ENCODE assay signal across 11 mouse cellular contexts in the genomic region with DNA sequence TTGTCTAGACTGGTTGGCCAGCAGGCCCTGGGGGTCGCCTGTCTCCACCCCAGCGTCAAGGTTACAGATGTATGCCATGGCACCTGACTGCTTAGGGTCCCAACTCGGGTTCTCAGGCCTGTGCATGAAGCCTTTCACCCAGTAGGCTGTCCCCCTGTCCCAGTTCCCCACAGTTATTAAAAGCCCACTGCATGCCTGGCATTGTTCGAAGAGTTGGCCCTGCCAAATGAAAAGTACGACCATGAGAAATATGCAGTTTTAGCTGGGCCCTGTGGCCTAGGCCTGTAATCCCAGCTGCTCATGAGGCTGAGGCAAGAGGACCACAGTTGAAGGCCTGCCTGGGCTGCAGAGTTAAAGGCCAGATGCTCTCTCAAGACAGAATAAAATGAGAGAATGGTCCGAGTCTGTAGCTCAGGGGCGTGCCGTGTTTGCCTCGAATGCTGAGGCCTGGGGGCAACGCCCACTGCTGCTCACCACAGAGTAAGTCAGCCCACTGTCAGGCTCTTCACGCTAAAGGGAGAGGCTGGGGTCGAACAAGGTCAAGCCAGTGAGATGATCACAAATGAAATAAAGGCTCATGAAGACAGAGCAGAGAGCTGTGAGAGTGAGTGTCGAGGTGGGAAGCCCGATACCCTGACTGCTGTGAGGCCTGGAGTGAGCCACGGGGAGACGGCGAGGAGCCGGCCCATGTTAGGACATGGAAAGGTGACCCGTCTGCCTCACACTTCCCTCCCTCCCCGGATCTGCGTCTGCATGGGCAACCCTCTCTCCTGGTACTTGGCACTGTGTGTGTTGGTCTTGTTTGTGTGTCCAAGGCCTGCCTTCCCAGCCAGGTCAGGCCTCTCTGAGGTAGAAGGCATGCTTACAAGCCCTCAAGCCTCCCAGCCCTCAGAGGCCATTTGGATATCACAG.
DNase-seq lines count a peak whose midpoint lies in the region; ATAC-seq and TF ChIP-seq lines count a peak whose summit lies in the region.
"Had no signal": no experiment of that assay in that cellular context is flagged by ENCODE, and none has a peak within 500 bp of the region (broad histone marks: within the 10 kb centered on the region; RNA-seq: fewer than 3 reads in every experiment).

No protein-coding gene starts in this region.

- no peak overlapping the region for H3K4me2 ChIP-seq in heart, embryonic 14.5 days (ENCODE audit: low read length)
- no peak overlapping the region for H3K4me2 ChIP-seq in midbrain, embryonic 16.5 days (ENCODE audit: low read length)
- H3K4me2 ChIP-seq in midbrain, embryonic 11.5 days, result no peak overlapping the region
- H3K4me2 ChIP-seq in forebrain, embryonic 14.5 days (ENCODE audit: low read length), result no peak overlapping the region
- H3K4me2 ChIP-seq in stomach, postnatal 0 days (replicated peaks; ENCODE audit: low read depth), result no peak overlapping the region
- H3K4me2 ChIP-seq: intestine, embryonic 15.5 days had no signal

- no peak for ATAC-seq in heart, embryonic 14.5 days (ENCODE audit: insufficient number of reproducible peaks, insufficient read depth, low FRiP score, low read depth)
- no peak for ATAC-seq in midbrain, embryonic 16.5 days
- no peak for ATAC-seq in midbrain, embryonic 11.5 days (ENCODE audit: low FRiP score)
- ATAC-seq in forebrain, embryonic 14.5 days, result no peak
- ATAC-seq in stomach, postnatal 0 days (ENCODE audit: low FRiP score, low TSS enrichment), result no peak
- ATAC-seq in monocyte, adult 5-6 weeks (replicated peaks; ENCODE audit: insufficient number of reproducible peaks, low FRiP score, low TSS enrichment, poor library complexity, severe bottlenecking), result no peak
- ATAC-seq: intestine, embryonic 15.5 days had no signal

- WGBS in heart, embryonic 14.5 days, result 59% methylated on average over 21 of the region's 21 CpGs
- 76% methylated on average over 21 of the region's 21 CpGs for WGBS in midbrain, embryonic 16.5 days
- 79% methylated on average over 21 of the region's 21 CpGs for WGBS in midbrain, embryonic 11.5 days
- WGBS in forebrain, embryonic 14.5 days, result 77% methylated on average over 21 of the region's 21 CpGs
- 68% methylated on average over 21 of the region's 21 CpGs for WGBS in stomach, postnatal 0 days

- H3K9me3 ChIP-seq in heart, embryonic 14.5 days (ENCODE audit: control insufficient read depth, low read length), result no peaks in the 10 kb centered on the region
- no peaks in the 10 kb centered on the region for H3K9me3 ChIP-seq in midbrain, embryonic 16.5 days (replicated peaks; ENCODE audit: control insufficient read depth, low read length, poor library complexity, severe bottlenecking)
- no peaks in the 10 kb centered on the region for H3K9me3 ChIP-seq in midbrain, embryonic 11.5 days (ENCODE audit: control insufficient read depth, low read length)
- H3K9me3 ChIP-seq in forebrain, embryonic 14.5 days (replicated peaks; ENCODE audit: control insufficient read depth, low read length), result no peaks in the 10 kb centered on the region
- H3K9me3 ChIP-seq in stomach, postnatal 0 days (ENCODE audit: control insufficient read depth, low read length), result no peaks in the 10 kb centered on the region
- H3K9me3 ChIP-seq: intestine, embryonic 15.5 days had no signal

- H3K27me3 ChIP-seq in heart, embryonic 14.5 days (ENCODE audit: control insufficient read depth, insufficient read depth, low read length), result no peaks in the 10 kb centered on the region
- no peaks in the 10 kb centered on the region for H3K27me3 ChIP-seq in midbrain, embryonic 16.5 days (ENCODE audit: control insufficient read depth, insufficient read depth, low read depth, low read length)
- H3K27me3 ChIP-seq in midbrain, embryonic 11.5 days (ENCODE audit: control insufficient read depth, insufficient read depth, low read length), result no peaks in the 10 kb centered on the region
- no peaks in the 10 kb centered on the region for H3K27me3 ChIP-seq in forebrain, embryonic 14.5 days (replicated peaks; ENCODE audit: control insufficient read depth, insufficient read depth, low read length)
- no peaks in the 10 kb centered on the region for H3K27me3 ChIP-seq in stomach, postnatal 0 days (ENCODE audit: control insufficient read depth, insufficient read depth, low read length)
- H3K27me3 ChIP-seq: intestine, embryonic 15.5 days had no signal

- no peak for TF ChIP-seq CTCF in stomach, postnatal 0 days (IDR thresholded peaks at IDR 0.05; ENCODE audit: low read depth)

- H3K4me1 ChIP-seq in heart, embryonic 14.5 days (ENCODE audit: control insufficient read depth in 2 of 2, insufficient read depth in 2 of 2, low read length in 2 of 2), result peaks cover 40 to 61% of the 10 kb centered on the region in 2 experiments
- H3K4me1 ChIP-seq in midbrain, embryonic 16.5 days (ENCODE audit: control insufficient read depth, insufficient read depth, low read length), result peaks cover 32% of the 10 kb centered on the region
- H3K4me1 ChIP-seq in midbrain, embryonic 11.5 days (ENCODE audit: control insufficient read depth, insufficient read depth, low read length), result peaks cover 25% of the 10 kb centered on the region
- H3K4me1 ChIP-seq in forebrain, embryonic 14.5 days (ENCODE audit: control insufficient read depth, insufficient read depth, low read length), result peaks cover 23% of the 10 kb centered on the region
- peaks cover 9% of the 10 kb centered on the region for H3K4me1 ChIP-seq in stomach, postnatal 0 days (replicated peaks; ENCODE audit: control insufficient read depth, insufficient read depth)

- H3K27ac ChIP-seq in heart, embryonic 14.5 days (replicated peaks in 1 of 2; ENCODE audit: control insufficient read depth in 1 of 2, insufficient read depth in 1 of 2, low read depth in 2 of 2, low read length in 2 of 2), result peak overlapping the region; percentile 9 to 41; a peak in 2 of 4 replicates
- H3K27ac ChIP-seq in midbrain, embryonic 16.5 days (ENCODE audit: low read length), result no peak overlapping the region
- H3K27ac ChIP-seq in midbrain, embryonic 11.5 days (ENCODE audit: low read depth, low read length), result no peak overlapping the region
- H3K27ac ChIP-seq in forebrain, embryonic 14.5 days (ENCODE audit: low read depth, low read length), result no peak overlapping the region
- peak overlapping the region; percentile 24; the same call in 1 of the 2 replicates for H3K27ac ChIP-seq in stomach, postnatal 0 days (replicated peaks)
- H3K27ac ChIP-seq: intestine, embryonic 15.5 days had no signal

- DNase-seq in heart, postnatal 14 days, result no peak
- DNase-seq in midbrain, embryonic 11.5 days (ENCODE audit: low spot score, missing footprints), result no peak
- DNase-seq in forebrain, embryonic 14.5 days (ENCODE audit: low spot score), result no peak
- no peak for DNase-seq in stomach, postnatal 0 days (ENCODE audit: low spot score)
- DNase-seq: left cerebral cortex, postnatal 4 days; spleen, adult 18-20 months; thymus, adult 18-20 months had no signal

- intact Hi-C loops in heart, postnatal 14 days (cut with DNase I), result no loop called here

- TF ChIP-seq EP300 in stomach, postnatal 0 days (optimal IDR thresholded peaks at IDR 0.05), result no peak

- H3K4me3 ChIP-seq in heart, embryonic 14.5 days (ENCODE audit: control insufficient read depth in 1 of 2, insufficient read depth in 1 of 2, low read depth in 1 of 2, low read length in 2 of 2), result no peak overlapping the region
- H3K4me3 ChIP-seq in midbrain, embryonic 16.5 days (ENCODE audit: low read depth, low read length), result no peak overlapping the region
- no peak overlapping the region for H3K4me3 ChIP-seq in midbrain, embryonic 11.5 days (ENCODE audit: low read depth, low read length)
- no peak overlapping the region for H3K4me3 ChIP-seq in forebrain, embryonic 14.5 days (ENCODE audit: low read depth, low read length)
- no peak overlapping the region for H3K4me3 ChIP-seq in stomach, postnatal 0 days (ENCODE audit: low read depth, low read length)
- H3K4me3 ChIP-seq: intestine, embryonic 15.5 days had no signal

- peak overlapping the region; percentile 54 for H3K9ac ChIP-seq in heart, embryonic 14.5 days (ENCODE audit: low read length)
- peak overlapping the region; percentile 26; the same call in 1 of the 2 replicates for H3K9ac ChIP-seq in midbrain, embryonic 16.5 days (ENCODE audit: low read depth, low read length)
- no peak overlapping the region for H3K9ac ChIP-seq in midbrain, embryonic 11.5 days (ENCODE audit: low read length)
- H3K9ac ChIP-seq in forebrain, embryonic 14.5 days (ENCODE audit: low read length), result peak overlapping the region; percentile 5; the same call in 1 of the 2 replicates
- H3K9ac ChIP-seq in stomach, postnatal 0 days (ENCODE audit: low read length), result no peak overlapping the region
- H3K9ac ChIP-seq: intestine, embryonic 15.5 days had no signal

- H3K36me3 ChIP-seq in heart, embryonic 14.5 days (ENCODE audit: control insufficient read depth, insufficient read depth, low read length), result no peaks in the 10 kb centered on the region
- no peaks in the 10 kb centered on the region for H3K36me3 ChIP-seq in midbrain, embryonic 16.5 days (ENCODE audit: control insufficient read depth, insufficient read depth, low read length)
- no peaks in the 10 kb centered on the region for H3K36me3 ChIP-seq in midbrain, embryonic 11.5 days (ENCODE audit: control insufficient read depth, insufficient read depth, low read length)
- H3K36me3 ChIP-seq in forebrain, embryonic 14.5 days (ENCODE audit: control insufficient read depth, insufficient read depth, low read length), result 0 out of 2 replicates have a peak, but pooled peaks cover 2% of the 10 kb centered on the region
- H3K36me3 ChIP-seq in stomach, postnatal 0 days (ENCODE audit: control insufficient read depth, insufficient read depth, low read length), result no peaks in the 10 kb centered on the region
- H3K36me3 ChIP-seq: intestine, embryonic 15.5 days had no signal

Comparison
In these comparisons a context has a peak if more than half of its experiments do, and no peak if none do; other contexts are left out.
1. H3K9ac ChIP-seq: peak in heart, embryonic 14.5 days (single experiment), midbrain, embryonic 16.5 days (single experiment) and forebrain, embryonic 14.5 days (single experiment); none in midbrain, embryonic 11.5 days (single experiment) and stomach, postnatal 0 days (single experiment).
2. H3K27ac ChIP-seq: peak in heart, embryonic 14.5 days (2 of 2) and stomach, postnatal 0 days (single experiment); none in midbrain, embryonic 16.5 days (single experiment), midbrain, embryonic 11.5 days (single experiment) and forebrain, embryonic 14.5 days (single experiment).